Mouse (Mus musculus): ENCODE measurements around the gene Ece1. TPM values are rescaled to one million over a fixed set of nuclear protein-coding genes. Genes with fewer than 3 reads are reported as not detected.

Ece1 gene
- polyA plus RNA-seq, 1 experiment from 2014 or later: 32.6 TPM

DNA sequence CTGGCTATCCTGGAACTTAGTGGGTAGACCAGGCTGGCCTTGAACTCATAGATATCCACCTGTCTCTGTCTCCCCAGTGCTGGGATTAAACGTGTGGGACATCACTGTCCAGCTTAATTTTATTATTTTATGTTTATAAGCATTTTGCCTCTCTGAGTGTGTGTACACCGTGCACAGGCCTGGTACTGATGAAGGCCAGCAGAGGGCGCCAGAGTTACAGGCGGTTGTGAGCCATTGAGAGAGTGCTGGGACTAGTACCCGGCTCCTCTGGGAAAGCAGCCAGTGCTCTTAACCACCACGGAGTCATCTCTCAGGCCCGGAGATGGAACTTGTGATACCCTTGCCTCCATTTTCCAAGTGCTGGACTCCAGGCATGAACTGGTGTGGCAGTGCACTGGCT, 4.9 kb upstream of the Ece1 start:
- ATAC-seq (ENCODE audit: low read depth): no peak

DNA sequence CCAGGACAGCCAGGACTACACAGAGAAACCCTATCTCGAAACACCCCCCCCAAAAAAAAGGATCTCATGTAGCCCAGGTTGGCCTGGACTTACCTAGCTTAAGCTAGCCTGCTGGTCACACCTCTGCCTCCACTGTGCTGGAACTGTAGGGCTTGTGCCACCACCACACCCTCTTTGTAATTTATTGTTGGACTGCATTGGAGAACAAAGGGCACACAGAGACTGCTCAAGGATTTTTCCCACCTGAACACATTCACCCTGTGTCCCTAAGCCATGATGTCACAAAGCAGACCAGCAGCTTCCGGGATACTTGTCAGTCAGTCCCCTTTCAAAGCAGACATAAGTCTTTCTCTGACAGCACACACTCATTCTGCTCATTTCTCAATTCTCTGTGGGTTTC, 3.7 kb upstream of the Ece1 start:
- peaks cover 23% of the 10 kb centered on the region for H3K4me1 ChIP-seq (replicated peaks)
- 70% methylated on average over 2 of the region's 2 CpGs for WGBS
- H3K4me3 ChIP-seq: no peak overlapping the region
- H3K4me2 ChIP-seq: no peak overlapping the region
- no peak for ATAC-seq (ENCODE audit: low read depth)
- H3K9ac ChIP-seq: no peak overlapping the region
- no peaks in the 10 kb centered on the region for H3K9me3 ChIP-seq
- H3K27me3 ChIP-seq: no peaks in the 10 kb centered on the region
- no peak overlapping the region for H3K27ac ChIP-seq (replicated peaks)
- H3K36me3 ChIP-seq: no peaks in the 10 kb centered on the region

More for the DNA sequence above, 4.9 kb upstream of the Ece1 start:
- H3K4me2 ChIP-seq: no peak overlapping the region
- peaks cover 13% of the 10 kb centered on the region for H3K4me1 ChIP-seq (replicated peaks)
- no peak overlapping the region for H3K27ac ChIP-seq (replicated peaks)
- no peak overlapping the region for H3K4me3 ChIP-seq
- no peaks in the 10 kb centered on the region for H3K27me3 ChIP-seq
- H3K9me3 ChIP-seq: no peaks in the 10 kb centered on the region
- WGBS: 23% methylated on average over 7 of the region's 7 CpGs
- H3K36me3 ChIP-seq: no peaks in the 10 kb centered on the region
- H3K9ac ChIP-seq: no peak overlapping the region

DNA sequence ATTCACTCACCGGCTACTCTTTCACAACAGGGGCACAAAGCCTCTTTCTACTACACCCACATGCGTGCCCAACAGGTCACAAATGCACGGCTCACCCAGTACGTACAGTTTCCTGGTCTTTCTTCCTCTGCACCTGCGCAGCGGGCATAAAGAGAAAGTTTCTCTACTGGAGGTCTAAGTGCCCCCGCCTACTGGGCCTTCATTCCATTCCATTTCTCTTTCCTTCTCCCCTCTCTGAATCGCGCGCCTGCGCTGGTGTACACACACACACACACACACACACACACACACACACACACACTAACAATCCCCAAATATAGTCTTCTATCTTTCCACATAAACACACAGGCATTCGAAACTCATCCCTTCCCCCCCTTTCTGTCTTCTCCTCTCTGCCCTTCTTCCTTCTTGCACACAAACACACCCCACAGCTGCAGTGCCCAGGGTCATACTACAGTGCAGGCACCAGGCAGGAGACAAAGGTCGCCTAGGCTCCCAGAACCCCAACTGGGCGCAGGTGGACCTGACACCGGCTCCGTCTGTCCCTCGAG, 501 bp upstream of the Ece1 start:
- peak overlapping the region; percentile 79 for H3K4me2 ChIP-seq
- WGBS: 10% methylated on average over 17 of the region's 17 CpGs
- peak overlapping the region; percentile 78 for H3K4me3 ChIP-seq
- no peaks in the 10 kb centered on the region for H3K27me3 ChIP-seq
- H3K27ac ChIP-seq (replicated peaks): peak overlapping the region; percentile 50; the same call in 1 of the 2 replicates
- no peaks in the 10 kb centered on the region for H3K36me3 ChIP-seq
- peak overlapping the region; percentile 91 for H3K9ac ChIP-seq
- peak; percentile 81 for ATAC-seq (ENCODE audit: low read depth)
- peaks cover 51% of the 10 kb centered on the region for H3K4me1 ChIP-seq (replicated peaks)
- no peaks in the 10 kb centered on the region for H3K9me3 ChIP-seq

DNA sequence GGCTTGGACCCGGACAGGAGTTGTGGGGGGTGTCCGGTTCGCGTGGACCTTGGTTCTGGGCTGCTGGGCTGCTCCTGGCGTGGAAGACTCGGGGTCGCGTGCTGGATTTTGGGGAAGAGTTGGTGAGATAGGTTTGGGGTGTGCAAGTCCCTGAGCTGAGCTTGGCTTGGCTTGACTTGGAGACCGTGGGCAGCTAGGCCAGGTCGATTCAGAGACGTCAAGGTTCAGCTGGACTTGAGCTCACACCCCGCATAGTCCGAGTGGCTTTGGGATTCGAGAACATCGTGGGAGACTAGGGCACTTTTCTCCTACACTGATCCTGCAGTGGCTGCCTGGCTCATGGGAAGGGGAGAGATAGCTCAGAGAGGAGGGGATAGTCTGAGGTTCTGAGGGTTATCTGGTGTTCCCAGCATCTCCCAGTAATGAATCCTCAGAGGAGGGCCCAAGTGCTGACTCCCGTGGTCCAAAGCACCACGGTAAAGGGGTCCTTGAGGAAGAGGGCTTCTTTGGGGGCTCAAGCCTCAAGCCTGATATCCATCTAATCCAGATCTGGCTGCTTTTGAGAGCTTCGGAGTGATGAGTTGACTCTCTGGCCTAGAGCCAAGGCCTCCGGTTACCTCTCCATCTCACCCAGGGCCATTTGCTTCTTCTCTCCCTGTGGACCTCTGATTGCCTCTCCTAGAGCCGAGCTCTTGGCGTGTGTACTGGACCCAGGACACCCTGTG, 641 bp downstream of the Ece1 start:
- Histone ChIP-seq H3K27ac (replicated peaks) (peak overlapping the region; percentile 75), H3K4me3 (peak overlapping the region; percentile 78), H3K36me3 (no peaks in the 10 kb centered on the region), H3K4me2 (peak overlapping the region; percentile 79), H3K9me3 (no peaks in the 10 kb centered on the region), H3K27me3 (no peaks in the 10 kb centered on the region), H3K4me1 (replicated peaks) (peaks cover 62% of the 10 kb centered on the region), H3K9ac (peak overlapping the region; percentile 91)
- WGBS: 11% methylated on average over 21 of the region's 21 CpGs
- ATAC-seq (ENCODE audit: low read depth): no peak; the same call in 1 of the 2 replicates

DNA sequence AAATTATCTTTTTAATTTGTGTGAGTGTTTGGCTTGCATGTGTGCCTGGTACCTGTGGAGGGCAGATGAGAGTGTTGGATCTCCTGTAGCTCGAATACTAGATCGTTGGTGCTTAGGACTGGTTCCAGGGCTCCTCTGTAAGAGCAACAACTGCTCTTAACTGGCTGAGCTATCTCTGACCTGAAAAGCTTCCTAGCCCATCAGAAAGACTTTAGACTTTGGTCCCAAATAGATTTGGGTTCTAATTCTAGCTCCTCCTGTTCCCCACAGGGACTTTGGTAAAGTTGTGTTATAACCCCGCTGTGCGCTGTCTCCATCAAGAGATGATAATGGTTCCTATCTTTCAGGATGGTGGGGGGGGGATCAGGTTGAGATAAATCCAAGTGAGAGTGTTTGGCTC, 2.0 kb downstream of the Ece1 start:
- no peak for ATAC-seq (ENCODE audit: low read depth)
- H3K4me2 ChIP-seq: peak overlapping the region; percentile 79
- 90% methylated on average over 4 of the region's 4 CpGs for WGBS
- H3K4me3 ChIP-seq: no peak overlapping the region
- no peaks in the 10 kb centered on the region for H3K27me3 ChIP-seq
- no peaks in the 10 kb centered on the region for H3K9me3 ChIP-seq
- H3K4me1 ChIP-seq (replicated peaks): peaks cover 66% of the 10 kb centered on the region
- no peaks in the 10 kb centered on the region for H3K36me3 ChIP-seq
- no peak overlapping the region for H3K27ac ChIP-seq (replicated peaks)
- H3K9ac ChIP-seq: no peak overlapping the region

DNA sequence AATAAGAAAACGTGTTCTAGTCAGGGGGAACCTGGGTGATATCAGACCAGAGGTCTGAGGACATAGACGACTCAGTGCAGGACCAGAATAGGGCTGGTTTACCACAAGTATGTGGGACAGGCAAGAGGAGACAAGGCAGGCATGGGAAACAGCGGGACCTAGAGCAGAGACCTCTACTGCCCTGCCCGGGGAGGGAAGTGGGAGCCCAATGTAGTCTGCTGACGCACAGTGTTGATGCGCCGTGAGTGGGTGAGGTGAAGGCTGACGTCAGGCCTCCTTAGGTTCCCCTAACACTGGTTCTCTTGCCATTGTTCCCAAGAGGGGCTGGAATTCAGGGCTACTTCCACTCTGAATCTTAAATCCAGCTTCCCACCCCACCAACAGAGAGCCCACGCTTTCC, 2.7 kb downstream of the Ece1 start:
- Histone ChIP-seq H3K27me3 (no peaks in the 10 kb centered on the region), H3K9me3 (no peaks in the 10 kb centered on the region), H3K9ac (peak overlapping the region; percentile 54), H3K4me1 (replicated peaks) (peaks cover 74% of the 10 kb centered on the region), H3K27ac (replicated peaks) (peak overlapping the region; percentile 74), H3K4me2 (peak overlapping the region; percentile 79), H3K4me3 (0 out of 2 replicates have a peak overlapping the region, but pooled peaks have one; percentile 2), H3K36me3 (no peaks in the 10 kb centered on the region)
- WGBS: 46% methylated on average over 9 of the region's 9 CpGs
- ATAC-seq (ENCODE audit: low read depth): no peak

DNA sequence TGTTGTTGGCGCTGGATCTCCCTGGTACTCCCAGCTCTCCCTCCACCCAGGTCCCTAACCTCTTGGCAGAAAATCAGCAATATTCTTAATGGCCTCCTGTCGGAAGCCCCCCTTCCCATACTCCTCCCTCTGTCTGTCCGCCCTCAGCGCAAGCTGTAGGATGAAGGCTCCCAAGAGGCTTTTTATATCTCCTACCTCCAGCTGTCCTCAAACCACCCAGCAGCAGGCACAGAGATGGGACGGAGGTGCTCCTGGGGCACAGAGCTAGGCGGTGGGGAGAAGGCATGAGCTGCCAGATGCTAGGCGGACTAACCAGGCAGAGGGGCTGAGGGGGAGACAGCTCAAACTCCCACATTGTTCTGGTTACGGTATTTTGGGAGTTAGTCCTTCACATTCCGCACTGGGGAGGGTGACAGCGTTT, 3.2 kb downstream of the Ece1 start:
- peaks cover 78% of the 10 kb centered on the region for H3K4me1 ChIP-seq (replicated peaks)
- ATAC-seq (ENCODE audit: low read depth): no peak

DNA sequence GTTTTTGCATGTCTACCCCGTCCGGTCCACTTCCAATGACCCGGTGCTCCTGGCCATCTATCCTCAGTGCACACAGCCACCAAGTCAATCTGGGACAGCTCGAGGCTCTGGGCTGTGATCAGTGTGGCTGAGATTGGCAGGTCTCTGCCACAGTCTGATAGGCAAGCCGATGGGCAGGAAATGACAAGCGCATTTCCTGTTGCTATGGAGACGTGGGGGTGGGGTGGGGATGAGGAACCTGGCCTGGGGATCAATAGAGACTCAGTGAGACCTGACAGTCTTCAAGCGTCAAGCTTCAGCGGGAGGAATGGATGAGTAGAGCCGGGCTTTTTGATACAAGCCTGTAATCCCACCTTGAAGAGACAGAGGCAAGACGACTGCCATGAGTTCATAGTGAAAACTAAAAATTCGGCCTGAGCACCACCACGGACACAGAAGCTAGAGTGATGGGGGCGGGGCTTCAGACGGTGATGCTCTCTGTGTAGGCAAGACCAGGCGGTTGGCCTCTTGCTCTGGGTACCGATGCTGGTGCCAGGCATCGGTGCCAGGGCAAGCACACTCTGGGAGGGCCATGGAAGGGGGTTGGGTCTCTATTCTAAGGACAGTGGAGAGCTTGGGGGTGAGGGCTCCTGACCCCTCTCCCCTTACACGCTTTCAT, 4.3 kb downstream of the Ece1 start:
- H3K36me3 ChIP-seq: no peaks in the 10 kb centered on the region
- no peak overlapping the region for H3K4me3 ChIP-seq
- 49% methylated on average over 19 of the region's 19 CpGs for WGBS
- no peaks in the 10 kb centered on the region for H3K27me3 ChIP-seq
- H3K9me3 ChIP-seq: no peaks in the 10 kb centered on the region
- peaks cover 75% of the 10 kb centered on the region for H3K4me1 ChIP-seq (replicated peaks)
- 0 out of 2 replicates have a peak overlapping the region, but pooled peaks have one; percentile 9 for H3K4me2 ChIP-seq
- H3K27ac ChIP-seq (replicated peaks): peak overlapping the region; percentile 74; the same call in 1 of the 2 replicates
- ATAC-seq (ENCODE audit: low read depth): no peak
- H3K9ac ChIP-seq: no peak overlapping the region

More for the DNA sequence above, 3.2 kb downstream of the Ece1 start:
- Histone ChIP-seq H3K27ac (replicated peaks) (peak overlapping the region; percentile 74), H3K36me3 (no peaks in the 10 kb centered on the region), H3K4me2 (peak overlapping the region; percentile 79), H3K27me3 (no peaks in the 10 kb centered on the region), H3K4me3 (0 out of 2 replicates have a peak overlapping the region, but pooled peaks have one; percentile 2), H3K9ac (peak overlapping the region; percentile 54), H3K9me3 (no peaks in the 10 kb centered on the region)
- WGBS: 38% methylated on average over 10 of the region's 10 CpGs

DNA sequence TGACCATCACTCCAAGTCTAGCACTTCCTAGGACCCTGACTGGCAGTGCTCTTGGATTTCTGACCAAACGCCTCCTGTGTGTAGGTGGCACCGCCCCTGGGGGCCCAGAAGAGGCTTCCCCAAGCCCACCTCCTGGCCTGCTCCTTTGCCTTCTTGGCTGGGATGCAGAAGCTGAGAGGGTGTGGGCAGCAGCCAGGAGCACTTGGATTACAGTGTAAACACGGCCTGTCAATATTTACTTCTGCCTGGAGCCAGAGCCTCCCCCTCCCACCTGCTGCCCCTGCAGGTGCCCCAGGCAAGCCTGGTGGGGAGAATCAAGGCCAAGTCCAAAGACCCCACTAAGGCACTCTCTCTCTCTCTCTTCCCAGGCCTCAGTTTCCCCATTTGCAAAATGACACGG, 5.2 kb downstream of the Ece1 start:
- no peak overlapping the region for H3K4me3 ChIP-seq
- WGBS: 79% methylated on average over 4 of the region's 4 CpGs
- no peak for ATAC-seq (ENCODE audit: low read depth)
- H3K36me3 ChIP-seq: no peaks in the 10 kb centered on the region
- no peak overlapping the region; the same call in 1 of the 2 replicates for H3K9ac ChIP-seq
- H3K27ac ChIP-seq (replicated peaks): 0 out of 2 replicates have a peak overlapping the region, but pooled peaks have one; percentile 13
- H3K4me2 ChIP-seq: no peak overlapping the region
- peaks cover 71% of the 10 kb centered on the region for H3K4me1 ChIP-seq (replicated peaks)
- H3K9me3 ChIP-seq: no peaks in the 10 kb centered on the region
- H3K27me3 ChIP-seq: no peaks in the 10 kb centered on the region

DNA sequence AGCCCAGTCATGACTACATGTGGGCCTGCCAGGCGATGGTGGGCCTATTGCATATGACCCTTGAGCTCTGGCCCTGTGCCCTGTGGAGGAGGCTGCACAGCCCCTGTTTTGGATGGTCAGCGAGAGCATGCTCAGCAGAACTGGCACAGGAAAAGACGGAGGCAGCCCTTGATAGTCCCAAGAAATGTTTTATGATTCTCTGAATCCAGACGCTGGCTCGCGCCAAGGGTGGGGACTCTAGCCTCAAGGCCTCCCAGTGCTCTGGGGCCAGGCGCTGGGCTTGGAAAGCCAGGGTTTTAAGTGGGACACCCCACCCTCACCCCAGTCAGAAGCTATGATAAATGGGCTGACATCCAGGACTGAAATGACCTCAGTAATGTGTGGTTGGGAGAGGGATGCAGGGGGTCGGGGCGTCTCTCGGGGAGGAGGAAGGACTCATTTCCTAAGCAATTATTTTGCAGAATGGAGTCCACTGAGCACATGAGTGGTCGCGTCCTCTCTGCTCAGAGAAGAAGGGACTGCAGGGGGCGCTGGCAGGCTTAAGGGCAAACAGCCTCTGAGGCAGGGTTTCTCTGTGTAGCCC, 5.7 kb downstream of the Ece1 start:
- Histone ChIP-seq H3K27ac (replicated peaks) (0 out of 2 replicates have a peak overlapping the region, but pooled peaks have one; percentile 13), H3K36me3 (no peaks in the 10 kb centered on the region), H3K4me3 (no peak overlapping the region), H3K9me3 (no peaks in the 10 kb centered on the region), H3K4me1 (replicated peaks) (peaks cover 67% of the 10 kb centered on the region), H3K9ac (no peak overlapping the region), H3K27me3 (no peaks in the 10 kb centered on the region), H3K4me2 (no peak overlapping the region)
- ATAC-seq (ENCODE audit: low read depth): no peak
- 72% methylated on average over 13 of the region's 13 CpGs for WGBS

DNA sequence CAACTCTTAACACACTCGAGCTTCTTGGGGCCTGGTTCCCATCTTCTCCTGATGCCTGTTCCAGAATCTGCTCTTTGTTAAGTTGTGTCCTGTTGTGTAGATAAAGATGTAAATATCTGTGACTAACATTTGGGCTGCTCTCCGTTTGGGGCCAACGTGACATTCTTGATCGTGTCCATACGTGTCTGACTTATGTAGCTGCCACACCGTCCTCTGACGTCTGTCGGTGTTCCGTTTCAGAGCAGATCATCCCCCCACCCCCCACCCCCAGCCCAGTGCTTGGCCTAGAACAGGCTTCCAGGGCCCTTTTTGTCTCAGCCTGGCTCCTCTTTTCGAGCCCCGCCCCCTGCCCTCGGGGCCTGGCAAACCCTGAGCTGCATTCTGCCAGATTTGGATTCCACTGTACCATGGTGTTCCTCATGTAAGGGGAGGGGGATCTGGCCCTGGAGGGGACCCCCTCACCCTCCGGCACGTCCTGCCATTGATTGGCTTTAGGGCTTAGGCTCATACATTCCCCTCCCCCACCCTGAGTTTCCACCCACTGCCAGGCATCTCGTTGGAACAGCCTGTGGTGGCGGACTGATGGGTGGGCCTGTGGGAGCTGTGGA, 7.7 kb downstream of the Ece1 start:
- Histone ChIP-seq H3K36me3 (no peaks in the 10 kb centered on the region), H3K9ac (no peak overlapping the region), H3K27me3 (no peaks in the 10 kb centered on the region), H3K9me3 (no peaks in the 10 kb centered on the region), H3K4me1 (replicated peaks) (peaks cover 56% of the 10 kb centered on the region), H3K27ac (replicated peaks) (no peak overlapping the region), H3K4me2 (no peak overlapping the region), H3K4me3 (no peak overlapping the region)
- 51% methylated on average over 16 of the region's 16 CpGs for WGBS
- ATAC-seq (ENCODE audit: low read depth): no peak

Data from neural tube, embryonic 13.5 days (tissue).